Mouse (Mus musculus) left cerebral cortex, adult 9 months (tissue): ENCODE results near the gene Ap5z1.

Experiments
- DNase-seq, 2 experiments: peaks; one replicate each; pipeline ENCODE4 v3.0.0; 2022; ENCODE audit warnings: low spot score in 2 of 2

The Ap5z1 gene

DNA sequence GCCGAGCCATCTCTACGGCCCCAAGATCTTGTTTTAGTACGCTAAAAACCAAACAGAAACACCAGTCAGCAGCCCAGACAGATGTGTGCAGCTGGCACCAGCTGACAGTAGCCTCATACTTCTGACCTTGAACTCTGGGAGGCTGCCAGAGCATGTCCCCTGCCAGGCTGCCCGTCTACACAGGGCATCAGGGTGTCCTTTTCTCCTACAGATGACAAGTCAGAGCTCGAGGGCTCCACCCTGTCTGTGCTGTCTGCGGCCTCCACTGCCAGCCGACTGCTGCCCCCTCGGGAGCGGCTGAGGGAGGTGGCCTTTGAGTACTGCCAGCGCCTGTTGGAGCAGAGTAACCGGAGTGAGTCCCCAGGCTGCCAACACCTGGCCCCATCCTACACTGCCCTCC lies 6.1 kb downstream of the Ap5z1 start:
- no peak for DNase-seq

GRCm38 (mm10) chr5:142473696-142474095 lies 10.0 kb downstream of the Ap5z1 start:
- DNase-seq = peak in 1 of 2 experiments; percentile 78

GRCm38 (mm10) chr5:142475669-142476068 lies 11.9 kb downstream of the Ap5z1 start:
- DNase-seq = no peak

DNA sequence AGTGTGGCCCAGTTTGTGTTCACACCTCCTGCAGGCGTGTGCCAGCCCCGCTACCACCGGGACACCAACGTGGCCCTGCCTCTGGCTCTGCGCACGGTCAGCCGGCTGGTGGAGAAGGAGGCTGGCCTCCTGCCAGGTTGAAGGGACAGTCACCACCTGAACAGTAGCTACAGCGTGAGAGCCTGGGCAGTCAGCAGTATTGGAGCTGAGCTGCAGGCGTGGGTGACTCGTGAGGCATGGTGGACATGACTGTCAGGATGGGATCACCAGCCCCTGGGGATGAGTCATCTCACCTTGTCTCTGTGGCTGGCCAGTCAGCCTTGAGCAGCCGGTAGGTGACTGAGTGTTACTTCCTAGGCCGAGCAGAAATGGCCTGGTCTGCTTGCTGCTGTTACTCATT lies 13.6 kb downstream of the Ap5z1 start:
- no peak for DNase-seq

- no peak for DNase-seq
These were observed 14.3 kb downstream of the Ap5z1 start for GRCm38 (mm10) chr5:142477866-142478615.

GRCm38 (mm10) chr5:142478829-142479435 lies 15.2 kb downstream of the Ap5z1 start:
- DNase-seq = peak in 1 of 2 experiments; percentile 82

DNA sequence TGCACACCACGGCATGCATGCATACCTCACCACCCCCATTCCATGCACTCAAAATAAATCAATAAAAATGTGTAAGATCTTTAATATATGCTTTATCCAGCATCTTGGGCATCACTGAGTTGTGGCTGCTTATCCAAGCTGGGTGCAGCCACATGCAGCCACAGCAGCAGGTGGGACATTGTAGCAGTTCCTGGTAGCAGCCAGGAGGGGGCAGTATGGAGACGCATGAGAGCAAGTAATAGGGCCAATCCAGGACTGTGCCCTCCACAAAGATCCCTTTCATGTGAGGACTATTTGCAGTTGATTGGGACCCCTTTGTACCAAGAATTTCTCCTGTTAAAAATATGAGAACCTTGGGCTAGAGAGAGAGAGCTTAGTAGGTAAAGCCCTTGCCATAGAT lies 18.8 kb downstream of the Ap5z1 start:
- no peak for DNase-seq

- no peak for DNase-seq
These were observed 19.8 kb downstream of the Ap5z1 start for GRCm38 (mm10) chr5:142483581-142483980.

DNA sequence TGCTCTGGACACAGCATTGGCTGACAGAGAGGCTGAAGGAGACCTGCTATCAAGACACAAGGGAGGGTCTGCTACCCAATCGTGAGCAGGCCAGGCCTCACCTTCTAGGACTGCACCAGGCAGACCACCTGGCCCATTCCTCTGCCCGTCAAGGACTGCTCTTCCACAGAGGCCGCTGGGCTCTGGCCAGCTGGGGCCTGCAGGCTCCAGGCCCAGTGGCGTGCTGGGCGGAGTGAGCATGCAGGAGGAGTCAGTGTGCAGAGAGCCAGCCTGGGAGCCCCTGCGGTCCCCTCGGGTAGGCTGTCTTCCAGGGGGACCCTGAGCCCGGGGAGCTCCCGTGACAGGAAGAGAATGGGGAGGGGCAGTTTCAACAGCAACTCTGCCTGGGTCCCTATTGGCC lies 22.9 kb downstream of the Ap5z1 start:
- no peak for DNase-seq

DNA sequence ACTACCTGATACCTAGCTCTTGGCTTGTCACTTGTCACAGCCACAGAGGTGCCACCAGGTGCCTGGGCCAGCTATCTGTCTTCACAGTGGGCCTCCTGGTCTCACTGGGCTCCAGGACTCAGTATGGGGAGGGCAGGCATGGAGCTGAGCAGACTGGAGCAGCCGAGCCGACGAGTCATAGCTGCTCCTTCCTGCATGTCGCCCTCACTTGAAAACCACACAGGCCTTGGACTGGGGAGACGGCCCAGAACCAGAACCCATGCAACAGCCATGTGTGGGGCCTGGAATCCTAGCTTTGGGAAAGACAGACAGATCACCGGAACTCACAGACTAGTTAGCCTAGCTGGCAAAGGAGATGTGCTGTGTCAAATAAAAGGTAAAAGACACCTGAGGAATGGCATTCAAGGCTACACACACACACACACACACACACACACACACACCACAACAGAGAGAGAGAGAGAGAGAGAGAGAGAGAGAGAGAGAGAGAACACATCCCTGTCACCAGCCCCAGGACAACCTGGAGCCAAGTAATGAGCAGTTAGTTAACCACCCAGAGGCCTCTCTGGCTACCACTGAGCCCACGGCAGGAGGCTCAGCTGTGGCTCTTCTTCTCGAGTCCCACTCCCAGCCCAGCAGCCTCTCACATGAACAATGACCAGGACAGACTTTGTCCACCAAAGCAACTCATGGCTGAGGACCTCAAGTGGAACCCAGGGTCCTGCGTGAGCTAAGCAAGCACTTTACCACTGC lies 26.4 kb downstream of the Ap5z1 start:
- no peak for DNase-seq

DNA sequence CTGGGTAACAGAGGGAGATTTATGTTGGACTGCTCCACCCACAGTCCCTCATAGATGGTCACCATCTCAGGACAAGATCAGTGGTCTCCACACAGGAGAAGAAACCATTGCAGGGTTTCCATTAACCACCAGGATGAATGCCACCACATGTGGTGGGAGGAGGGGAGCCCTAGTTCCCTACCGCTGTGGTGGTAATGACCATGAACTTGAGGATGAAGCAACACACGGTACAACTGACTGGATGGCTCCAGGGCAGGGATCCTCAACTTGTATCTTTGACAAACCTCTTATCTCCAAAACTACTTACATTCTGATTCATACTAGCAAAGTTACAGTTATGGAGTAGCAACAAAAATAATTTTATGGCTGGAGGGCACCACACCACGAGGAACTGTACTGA lies 29.6 kb downstream of the Ap5z1 start:
- DNase-seq = no peak

- DNase-seq = no peak
These were observed 31.8 kb downstream of the Ap5z1 start for GRCm38 (mm10) chr5:142495321-142496096.

- peak in 1 of 2 experiments; percentile 39 for DNase-seq
These were observed 35.2 kb downstream of the Ap5z1 start for GRCm38 (mm10) chr5:142498964-142499363.

DNA sequence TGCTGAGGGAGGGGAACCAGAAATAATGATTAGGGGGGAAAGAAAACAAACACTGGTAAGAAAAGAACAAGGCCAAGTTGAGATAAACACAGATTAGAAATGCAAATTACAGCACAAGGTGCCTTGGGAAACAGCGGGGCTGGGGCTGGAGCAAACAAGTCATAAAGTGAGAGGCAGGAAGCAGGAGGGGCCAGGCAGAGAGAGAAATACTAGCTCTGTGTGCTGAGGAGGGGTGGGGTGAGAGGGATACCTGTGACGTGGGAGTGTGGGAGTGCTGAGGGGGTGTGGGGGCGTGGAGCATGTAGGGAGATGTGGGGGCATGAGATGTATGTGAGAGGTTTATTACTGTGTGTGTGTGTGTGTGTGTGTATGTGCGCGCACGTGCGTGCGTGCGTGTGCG lies 37.2 kb downstream of the Ap5z1 start:
- DNase-seq = no peak

DNA sequence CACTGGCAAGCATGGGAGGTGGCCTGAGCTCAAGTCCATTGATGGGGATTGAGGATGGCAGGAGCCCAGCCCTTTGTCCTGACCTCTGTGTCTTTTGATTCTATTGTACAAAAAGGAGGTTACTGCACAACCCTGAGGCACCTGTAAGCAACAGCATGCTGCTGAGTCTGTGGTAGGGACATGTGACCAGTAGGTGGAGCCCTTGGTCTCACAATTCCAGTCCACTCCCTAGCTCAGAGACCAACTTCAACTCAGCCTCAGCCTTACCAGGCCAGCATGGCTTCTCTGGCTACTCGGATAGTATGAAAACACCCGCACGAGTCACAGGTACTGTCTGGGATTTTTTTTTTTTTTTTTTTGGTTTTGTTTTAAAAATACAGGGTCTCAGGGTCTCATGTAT lies 38.7 kb downstream of the Ap5z1 start:
- DNase-seq = peak; percentile 56 to 91

- DNase-seq = peak in 1 of 2 experiments; percentile 21
These were observed 40.4 kb downstream of the Ap5z1 start for GRCm38 (mm10) chr5:142504175-142504574.

- no peak for DNase-seq
These were observed 42.1 kb downstream of the Ap5z1 start for GRCm38 (mm10) chr5:142505695-142506423.

GRCm38 (mm10) chr5:142509141-142510060 lies 45.7 kb downstream of the Ap5z1 start:
- DNase-seq = no peak

GRCm38 (mm10) chr5:142510061-142510414 lies 46.3 kb downstream of the Ap5z1 start:
- no peak for DNase-seq

GRCm38 (mm10) chr5:142512112-142512511 lies 48.4 kb downstream of the Ap5z1 start:
- DNase-seq = peak in 1 of 2 experiments; percentile 19
